Mouse (Mus musculus) layer of hippocampus, postnatal 10 days (tissue): ENCODE results near the gene Pdzk1ip1. TPM values are rescaled to one million over a fixed set of nuclear protein-coding genes. Genes with fewer than 3 reads are reported as not detected.
A peak's percentile ranks its signal among the peaks of the same experiment; 100 is the strongest.

Experiments used
- DNase-seq, 2 experiments: peaks; one replicate each; pipeline ENCODE4 v3.0.0; 2021; ENCODE audit warnings: low spot score in 2 of 2
- long read RNA-seq: library from polyadenylated mRNA; stranded (forward); transcript quantifications from one replicate; pipeline ENCODE4 v2.0.0, GENCODE M21; 2023
- total RNA-seq, 2 experiments: library from RNA; stranded (reverse); gene quantifications; 2 replicates each; pipeline ENCODE4 v1.2.3; 2021

Gene Pdzk1ip1
- total RNA-seq, result under 1 TPM; 0.42 to 0.57 TPM
- long read RNA-seq, partial matches to known transcripts, result 0 of 1 reads
- long read RNA-seq, other reads (novel, unspliced or antisense), result 0 of 1 reads

DNA sequence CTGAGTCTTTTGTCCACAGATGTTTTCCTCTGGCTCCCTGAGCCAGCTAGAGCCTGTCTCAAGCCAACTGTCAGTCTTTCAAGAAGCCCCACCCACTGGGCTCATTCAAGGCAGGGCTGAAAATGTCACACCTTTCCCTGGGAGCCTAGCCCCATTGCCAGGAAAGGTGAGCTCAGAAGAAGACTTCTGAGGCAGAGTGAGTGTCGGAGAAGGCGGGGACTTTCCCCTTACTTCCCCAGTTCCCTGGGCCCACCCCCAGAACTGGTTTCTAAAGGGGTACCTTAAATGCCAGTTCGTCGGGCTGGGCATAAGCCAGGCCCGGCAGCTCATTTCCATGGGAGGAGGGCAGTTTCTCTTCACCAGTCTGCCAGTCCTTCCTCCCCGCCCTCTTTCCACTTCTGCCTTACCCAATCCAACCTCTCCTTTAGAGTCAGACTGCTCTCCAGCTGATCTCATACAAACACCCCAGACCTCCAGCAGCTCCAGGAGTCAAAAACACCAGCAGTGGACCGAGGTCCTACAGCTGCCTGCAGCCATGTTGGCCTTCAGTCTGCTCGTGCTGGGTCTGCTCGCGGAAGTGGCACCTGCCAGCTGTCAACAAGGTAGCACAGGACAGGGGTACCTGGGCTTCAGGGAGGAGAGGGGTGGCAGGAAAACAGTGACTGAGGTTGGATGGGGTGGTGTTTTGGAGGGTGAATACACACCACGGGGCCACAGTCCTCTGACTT is at the start of gene Pdzk1ip1:
Gene Pdzk1ip1, plus strand, starts transcription at position 98 of the 728 bp plus-strand sequence.
- DNase-seq, result no peak

DNA sequence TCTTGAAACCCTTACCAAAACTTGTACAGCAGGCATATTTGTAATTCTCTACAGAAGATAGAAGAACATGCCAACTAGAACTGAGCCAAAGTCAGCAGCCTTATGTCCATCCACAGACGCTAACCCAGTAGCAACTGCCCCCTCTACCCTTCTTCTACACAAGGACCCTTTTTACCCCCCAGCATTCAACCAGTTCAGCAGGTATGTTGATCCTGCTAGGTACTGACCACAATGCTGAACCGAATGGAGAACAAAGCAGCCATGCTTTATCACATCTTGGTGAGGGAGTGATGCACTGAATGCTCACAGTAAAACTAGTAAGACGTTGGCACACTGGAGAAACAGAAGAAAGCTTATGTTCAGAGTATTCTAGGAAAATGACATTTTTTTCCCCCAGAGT is 42.9 kb upstream of the Pdzk1ip1 start:
- no peak for DNase-seq

DNA sequence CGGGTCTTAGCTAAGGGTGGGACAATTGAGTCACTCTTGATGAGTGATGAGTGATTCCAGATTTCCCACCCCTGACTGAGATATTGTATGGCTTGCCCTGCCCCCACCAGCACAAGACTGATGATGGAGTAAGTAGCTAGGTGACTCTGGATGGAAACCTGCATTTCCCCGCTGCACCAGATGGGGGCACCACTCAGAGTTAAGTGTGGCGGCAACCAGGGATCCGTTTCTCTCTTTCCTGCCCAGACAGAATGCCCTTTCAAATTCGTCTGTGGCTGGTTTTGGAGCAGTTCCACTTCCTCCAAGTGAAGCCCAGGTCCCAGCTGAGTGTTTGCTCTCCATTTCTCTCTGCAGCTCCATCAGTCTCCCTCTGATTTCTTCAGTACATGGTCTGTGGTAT is 40.8 kb upstream of the Pdzk1ip1 start:
- peak; percentile 67 to 68 for DNase-seq

DNA sequence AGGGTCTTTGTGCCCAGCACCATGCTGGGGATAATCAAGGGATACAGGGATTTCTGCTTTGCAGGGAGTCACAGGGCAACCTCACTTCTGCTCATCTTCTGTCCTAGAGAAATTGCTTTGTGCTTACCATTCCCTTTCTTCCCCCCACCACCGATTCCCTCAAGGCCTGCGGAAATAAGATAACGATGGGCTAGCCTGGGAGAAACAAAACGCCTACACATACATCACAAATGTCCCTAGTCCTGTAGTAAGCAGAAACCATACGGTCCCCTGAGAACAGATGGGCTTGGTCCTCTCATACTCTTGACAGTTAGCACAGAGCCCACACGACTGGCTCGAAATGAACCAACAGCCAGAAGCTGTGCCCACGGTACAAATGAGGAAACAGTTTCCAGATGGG is 40.3 kb upstream of the Pdzk1ip1 start:
- no peak for DNase-seq

DNA sequence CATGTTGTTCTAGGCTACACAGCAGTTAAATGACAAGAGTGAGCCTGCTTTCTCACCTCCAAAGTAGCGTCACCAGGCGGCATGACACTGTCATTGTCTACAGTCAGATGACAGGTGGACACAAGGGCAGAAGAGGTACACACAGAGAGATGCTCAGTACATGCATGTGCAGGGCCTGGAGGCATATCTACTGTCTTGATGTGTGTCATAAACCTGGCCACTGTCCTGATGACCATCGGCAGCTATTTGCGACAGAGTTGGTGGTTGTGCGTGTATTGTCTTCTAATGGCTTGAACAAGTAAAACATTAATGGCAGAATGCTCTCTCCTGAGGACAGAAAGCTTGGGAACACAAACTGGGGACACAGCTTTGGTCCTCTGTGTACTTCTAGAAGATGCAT is 37.3 kb upstream of the Pdzk1ip1 start:
- no peak for DNase-seq

DNA sequence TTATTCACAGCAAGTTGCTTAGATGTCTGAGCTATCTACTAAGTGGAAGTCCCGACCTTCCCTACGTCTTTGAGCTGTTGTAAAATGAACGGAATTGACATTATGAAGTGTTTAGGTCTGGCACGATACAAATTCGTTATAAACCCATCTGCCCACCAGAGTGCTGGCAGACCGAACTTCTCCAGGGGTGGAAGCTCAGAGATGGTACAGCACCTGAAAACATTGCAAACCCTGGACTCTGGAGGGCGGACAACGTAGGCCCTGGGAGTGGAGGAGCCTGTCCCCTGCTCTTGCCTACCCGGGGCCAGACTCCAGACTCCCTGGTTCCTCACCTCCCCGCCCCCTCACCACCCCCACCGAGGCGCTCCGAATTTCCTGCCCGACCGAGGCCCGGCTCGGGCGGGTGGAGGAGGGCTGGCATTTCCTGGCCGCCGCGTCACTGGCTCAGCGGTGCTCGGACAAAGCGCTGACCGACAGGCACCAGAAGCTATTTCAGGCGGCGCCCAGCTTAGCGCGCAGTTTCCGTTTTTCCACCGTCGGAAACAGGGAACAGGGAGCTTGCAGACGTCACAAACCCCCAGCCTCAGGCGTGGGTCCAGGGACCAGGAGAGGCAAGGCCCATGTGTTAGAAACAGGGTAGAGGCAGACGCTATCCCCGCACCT is 36.0 kb upstream of the Pdzk1ip1 start:
- DNase-seq, result peak; percentile 23 to 47

DNA sequence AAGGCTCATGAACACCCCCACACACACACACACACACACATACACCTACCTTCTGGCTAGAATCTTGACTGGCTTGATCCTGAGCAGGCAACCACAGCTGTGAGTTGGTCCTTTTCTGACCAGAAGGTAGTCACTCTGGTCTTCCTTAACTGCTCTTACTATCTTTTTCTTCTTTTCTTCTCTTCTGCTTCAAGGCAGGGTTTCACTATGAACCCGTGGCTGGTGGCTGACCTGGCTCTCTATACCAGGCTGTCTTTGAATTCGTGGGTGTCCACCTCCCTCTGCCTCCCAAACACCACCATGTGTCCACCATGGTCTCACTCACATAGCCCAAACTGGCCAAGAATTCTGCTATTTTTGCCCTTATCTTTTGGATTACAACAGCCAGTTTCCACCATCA is 33.5 kb upstream of the Pdzk1ip1 start:
- no peak for DNase-seq

DNA sequence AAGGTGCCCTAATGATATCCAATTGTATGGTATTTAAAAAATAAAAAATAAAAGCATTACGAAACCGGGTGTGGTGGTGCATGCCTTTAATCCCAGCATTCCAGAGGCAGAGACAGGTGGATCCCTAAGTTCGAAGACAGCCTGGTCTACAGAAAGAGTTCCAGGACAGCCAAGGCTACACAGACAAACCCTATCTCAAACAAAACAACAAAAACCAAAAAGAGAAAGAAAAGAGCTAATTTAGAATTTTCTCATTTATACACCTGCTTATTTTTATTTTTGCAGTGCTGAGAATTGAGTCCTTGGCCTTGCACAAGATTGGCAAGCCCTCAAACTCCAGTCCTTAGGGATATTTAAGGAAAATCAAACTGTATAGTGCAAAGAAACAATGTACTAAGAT is 32.8 kb upstream of the Pdzk1ip1 start:
- DNase-seq, result no peak

DNA sequence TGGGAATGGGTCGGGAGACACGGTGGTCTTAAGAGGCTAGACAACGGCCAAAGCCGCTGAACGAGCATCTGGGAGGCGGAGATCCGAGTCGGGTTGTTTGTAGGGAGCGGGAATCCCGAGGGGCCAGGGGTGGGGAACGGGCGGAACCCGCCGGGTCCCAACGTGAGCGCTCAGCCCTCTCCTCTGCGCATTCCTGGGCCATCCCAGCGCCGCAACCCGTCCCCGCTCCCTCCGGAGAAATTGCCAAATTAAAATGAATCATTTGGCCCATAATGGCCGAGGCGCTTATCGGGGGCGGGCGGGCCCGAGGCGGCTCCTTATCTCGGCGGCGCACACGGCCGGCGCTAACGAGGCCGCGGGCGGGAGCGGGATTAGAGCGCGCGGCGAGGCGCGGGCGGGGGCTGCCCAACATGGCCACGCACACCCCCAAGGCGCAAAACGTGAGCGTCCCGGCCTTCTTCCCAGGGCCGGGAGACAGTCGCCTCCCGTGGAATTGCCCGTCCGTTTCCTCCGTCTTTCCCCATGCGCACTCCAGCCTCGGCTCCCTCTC is 32.1 kb upstream of the Pdzk1ip1 start, which contains the start of gene Tal1:
Gene Tal1, plus strand, starts transcription at position 56 of the 550 bp plus-strand sequence.
- no peak for DNase-seq

DNA sequence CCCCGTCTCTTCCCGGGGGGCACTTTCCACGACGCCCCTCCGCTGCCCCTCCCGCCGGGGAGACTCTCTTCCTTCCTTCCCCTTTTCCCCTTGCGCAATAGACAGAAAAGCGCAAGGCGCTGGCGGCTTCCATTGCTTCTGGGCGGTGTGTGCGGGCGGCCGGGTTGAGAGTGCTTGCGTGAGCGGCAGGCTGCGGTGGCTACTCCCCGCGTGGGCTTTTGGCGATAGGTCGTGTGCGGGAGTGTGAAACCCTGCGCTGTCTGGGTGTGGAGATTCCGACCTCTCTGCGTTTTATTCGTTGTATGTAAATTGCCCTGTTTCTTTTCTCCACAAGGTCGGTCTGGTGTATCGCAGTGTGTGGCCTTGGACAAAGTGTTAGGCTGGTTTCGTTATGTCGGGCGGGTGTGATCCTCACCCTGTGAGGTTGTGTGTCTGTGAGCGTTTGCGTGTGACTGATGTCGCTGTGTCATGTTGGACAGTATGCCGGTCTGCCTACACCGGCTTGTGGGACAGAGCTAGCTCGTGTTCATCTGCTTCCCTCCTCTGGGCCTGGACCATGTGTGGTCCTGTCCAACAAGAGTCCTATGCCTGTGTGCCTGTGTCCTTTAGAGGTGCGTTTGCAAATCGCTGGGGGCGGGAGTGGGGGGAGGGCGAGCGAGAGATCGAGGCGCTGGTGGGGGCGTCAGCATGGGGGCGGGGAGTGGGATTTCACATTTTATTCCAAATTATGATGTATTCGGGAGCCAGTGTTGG is 31.4 kb upstream of the Pdzk1ip1 start:
- peak; percentile 51 for DNase-seq

DNA sequence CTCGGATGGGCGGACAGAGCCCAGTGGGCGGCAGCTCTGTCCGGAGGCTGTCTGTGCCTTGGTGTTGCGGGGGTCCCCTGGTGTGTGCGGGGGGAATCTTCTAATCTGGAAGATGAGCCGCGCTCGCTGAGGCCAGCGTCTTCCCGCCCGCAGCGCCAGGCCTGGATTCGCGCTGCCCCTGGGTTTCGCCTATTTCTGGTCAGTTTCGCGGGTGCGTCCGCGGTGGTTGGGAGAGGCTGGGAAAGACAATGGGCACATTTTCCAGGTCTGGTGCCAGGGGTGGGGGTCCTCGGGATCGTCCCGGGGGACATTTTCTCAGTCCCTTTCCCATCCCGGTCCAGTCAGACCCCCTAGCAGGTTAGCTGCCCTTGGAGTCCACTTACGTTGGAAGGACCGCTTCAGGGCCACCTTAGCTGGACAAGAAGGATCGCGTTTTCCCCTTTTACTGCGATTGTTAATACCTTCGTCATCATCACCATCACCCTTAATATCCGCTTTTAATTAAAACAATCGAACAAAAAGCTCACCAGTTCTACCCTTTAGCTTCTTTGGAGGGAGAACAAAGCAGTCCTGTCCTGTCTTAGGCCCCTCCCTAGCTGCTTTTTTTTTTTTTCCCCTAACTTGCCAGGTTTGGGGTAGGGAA is 30.7 kb upstream of the Pdzk1ip1 start:
- peak in 1 of 2 experiments; percentile 12 for DNase-seq

DNA sequence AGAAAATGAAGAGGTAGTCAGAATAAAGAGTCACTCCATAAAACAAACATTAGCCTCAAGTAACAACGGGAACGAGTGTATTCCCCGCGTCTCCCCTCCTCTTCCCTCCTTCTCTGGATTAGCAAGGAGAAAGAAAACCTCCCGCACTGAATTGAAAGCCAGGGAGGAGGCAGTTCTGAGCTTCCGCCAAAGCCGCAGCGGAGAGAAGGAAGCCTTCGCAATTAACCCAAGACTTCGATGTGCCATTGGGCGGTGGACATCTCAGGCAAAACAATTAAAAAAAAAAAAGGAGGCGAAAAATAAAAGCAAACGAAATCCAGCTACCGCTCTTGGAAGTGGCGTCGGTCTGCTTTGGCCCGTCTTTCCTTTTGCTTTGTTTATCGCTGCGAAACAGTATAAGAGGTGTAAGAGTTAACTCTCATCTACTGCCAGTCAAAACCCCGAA is 30.2 kb upstream of the Pdzk1ip1 start:
- DNase-seq, result peak in 1 of 2 experiments; percentile 40

DNA sequence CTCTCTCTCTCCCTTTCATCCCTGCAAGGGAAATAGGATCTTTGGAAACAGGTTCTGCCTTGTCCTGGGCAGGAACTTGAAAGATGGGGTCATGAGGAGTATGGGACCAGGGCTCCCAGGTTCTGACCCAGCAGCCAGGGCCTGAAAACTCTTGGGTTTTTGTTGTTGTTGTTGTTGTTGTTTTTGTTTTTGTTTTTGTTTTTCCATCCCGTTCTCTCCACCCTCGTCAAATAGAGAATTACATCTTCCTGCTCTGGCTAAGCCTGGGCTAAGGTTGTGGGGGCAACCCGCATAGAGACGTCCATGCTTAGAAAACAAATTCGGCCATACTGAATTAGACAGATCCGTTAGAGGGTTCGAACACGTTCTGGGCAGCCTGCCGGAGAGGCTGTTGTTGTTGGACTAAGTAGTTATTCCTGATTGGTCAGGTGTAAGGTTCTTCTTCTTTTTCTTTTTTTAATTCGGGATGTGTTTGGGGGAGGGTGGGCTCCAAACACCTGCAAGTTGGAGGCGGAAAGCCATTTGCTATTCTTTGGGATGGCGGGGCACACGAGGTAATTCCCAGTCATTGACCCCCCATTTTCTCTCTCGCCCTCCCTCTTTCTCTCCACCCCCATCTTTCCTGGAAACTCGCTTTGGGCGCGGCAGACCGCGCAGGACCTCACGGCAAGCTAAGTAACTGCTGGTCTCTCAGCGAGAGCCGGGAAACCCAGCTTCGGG is 29.5 kb upstream of the Pdzk1ip1 start:
- DNase-seq, result no peak

DNA sequence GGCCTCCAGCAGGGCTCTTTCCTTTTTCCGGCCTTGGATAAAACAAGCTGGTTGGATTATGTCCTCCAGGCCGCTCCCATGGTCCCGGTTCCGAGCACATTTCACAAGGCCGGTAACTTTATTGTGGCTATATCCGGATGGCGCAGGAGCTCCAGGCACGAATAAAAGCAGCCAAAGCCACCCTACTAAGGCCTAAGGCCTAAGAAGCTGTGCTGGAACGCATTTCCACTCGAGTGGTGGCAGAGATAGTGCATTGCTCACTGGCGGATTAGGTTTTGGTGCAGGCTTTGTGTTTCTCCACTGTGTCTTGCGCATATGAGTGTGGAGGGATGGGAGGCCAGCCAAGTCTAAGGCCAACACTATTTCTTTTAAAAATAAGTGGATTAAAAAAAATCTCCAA is 28.6 kb upstream of the Pdzk1ip1 start:
- DNase-seq, result no peak

DNA sequence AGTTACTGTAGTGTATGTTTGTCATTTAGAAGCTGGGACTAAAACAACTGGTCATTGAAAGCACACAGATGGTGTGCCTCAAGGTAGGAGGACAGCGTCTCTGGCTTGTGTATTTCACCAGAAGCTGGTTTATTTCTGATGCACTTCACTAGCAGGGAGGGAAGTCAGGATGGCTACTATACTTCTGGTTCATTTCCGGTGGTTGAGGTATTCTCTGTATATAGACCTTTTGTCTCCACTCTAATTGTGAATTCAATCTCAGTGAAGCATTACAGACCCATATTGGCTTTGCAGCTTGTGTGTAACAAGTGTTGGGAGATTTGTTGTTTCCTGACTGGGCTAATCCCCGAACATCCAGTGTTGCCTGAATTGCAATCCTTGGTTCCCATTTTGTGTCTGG is 27.8 kb upstream of the Pdzk1ip1 start:
- no peak for DNase-seq

DNA sequence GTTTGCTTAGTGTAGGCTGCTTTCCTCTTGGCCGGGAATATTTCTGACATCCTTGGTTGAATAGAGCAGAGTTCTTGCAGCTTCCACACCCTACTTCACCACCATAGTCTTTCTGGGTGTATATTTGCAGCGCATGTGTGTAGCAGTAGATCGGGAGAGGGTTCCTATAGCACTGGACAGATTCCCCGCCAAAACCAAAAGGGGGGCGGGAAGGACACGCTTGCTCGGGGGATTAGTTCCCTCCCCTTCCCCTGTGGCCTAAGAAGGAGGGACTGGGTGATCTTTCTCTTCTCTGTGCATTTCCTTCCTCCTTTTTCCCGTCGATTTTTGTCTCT is 26.0 kb upstream of the Pdzk1ip1 start:
- DNase-seq, result no peak

DNA sequence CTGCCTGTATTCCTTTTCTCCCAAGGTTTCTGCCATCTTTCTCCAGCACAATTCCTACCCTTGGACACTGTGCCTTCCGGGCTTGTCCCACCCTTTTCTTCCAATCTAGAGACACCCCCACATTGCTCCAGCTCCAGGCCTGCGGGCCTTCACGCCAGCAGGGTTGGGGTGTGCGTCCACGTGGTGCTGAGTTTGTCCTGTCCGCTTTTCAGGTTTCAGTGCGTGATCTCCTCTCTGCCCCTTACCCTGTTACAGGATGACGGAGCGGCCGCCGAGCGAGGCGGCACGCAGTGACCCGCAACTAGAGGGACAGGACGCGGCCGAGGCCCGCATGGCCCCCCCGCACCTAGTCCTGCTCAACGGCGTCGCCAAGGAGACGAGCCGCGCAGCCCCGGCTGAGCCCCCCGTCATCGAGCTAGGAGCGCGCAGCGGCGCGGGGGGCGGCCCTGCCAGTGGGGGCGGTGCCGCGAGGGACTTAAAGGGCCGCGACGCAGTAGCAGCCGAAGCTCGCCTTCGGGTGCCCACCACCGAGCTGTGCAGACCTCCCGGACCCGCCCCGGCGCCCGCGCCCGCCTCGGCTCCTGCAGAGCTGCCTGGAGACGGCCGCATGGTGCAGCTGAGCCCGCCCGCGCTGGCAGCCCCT is 25.5 kb upstream of the Pdzk1ip1 start:
- DNase-seq, result peak; percentile 45 to 66

DNA sequence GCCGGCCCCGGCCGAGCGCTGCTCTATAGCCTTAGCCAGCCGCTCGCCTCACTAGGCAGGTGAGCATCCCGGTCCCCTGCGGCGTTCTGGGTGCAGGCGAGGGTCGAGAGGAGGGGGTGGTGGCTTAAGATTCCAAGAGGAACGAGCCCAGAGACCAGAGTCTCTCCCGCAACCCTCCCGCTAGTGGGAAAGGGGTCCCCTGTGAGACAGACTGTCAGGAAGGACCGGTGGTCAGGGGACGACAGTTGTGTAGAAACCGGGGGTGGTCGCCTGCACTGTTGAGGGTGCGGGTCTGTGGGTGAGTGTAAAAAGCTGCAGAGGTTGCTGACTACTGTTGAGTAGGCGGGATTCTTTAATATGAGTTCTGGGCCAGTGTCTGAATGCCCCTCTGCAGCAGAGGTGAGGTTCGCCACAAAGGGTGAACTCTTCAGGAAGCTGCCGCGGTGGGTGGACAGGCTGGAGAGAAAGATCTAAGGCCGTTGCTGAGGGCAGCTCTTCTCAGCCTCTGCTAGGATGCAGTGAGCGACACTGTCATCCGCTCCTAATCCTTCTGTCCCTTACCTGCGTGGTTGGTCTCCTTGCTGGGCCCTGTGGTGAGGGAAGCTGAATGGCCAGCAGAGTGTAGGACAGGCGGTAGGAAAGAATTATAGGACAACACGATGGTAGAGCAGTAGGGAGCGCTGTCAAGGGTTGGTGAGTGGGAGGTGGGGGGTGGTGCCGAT is 24.8 kb upstream of the Pdzk1ip1 start:
- DNase-seq, result no peak

DNA sequence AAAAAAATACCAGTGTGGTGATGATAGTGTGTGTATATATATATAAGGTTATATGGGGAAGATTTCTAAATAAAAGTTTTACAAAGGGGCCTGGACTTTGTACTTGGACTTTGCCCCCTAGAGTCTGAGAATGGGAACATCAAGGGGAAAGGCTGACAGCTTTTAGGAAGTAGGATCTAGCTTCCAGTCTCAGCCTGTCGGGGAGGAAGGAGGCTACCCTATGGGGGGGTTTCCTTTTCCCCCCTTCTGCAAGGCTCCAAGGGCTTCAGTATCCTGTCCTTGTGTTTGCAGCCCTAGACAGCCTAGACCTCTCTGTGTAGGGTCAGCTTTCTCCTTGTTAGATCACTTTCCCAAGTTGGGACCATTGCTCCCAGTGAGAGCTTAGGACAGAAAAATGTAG is 16.8 kb upstream of the Pdzk1ip1 start:
- DNase-seq, result no peak
